Mouse (Mus musculus): Measurements from ENCODE around the gene Serinc4. TPM values are rescaled to one million over a fixed set of nuclear protein-coding genes. Genes with fewer than 3 reads are reported as not detected.

The Serinc4 gene
- polyA plus RNA-seq, 1 experiment from 2014 or later: 1.7 TPM

Small RNA genes within 50 kb of the gene (microRNA-seq; reads per million reads assigned to microRNA genes)
- not detected for gene Gm22953

Other genes with a start within 250 kb of the Serinc4 start
- gene Trp53bp1, start 185.4 kb downstream of the Serinc4 start, polyA plus RNA-seq (2014; fragmentation: Nextera tagmentation; extraction: Ambion mirVana): 161 and 185 TPM in 2 replicates
- gene Map1a, start 167.2 kb downstream of the Serinc4 start, polyA plus RNA-seq (2014; fragmentation: Nextera tagmentation; extraction: Ambion mirVana): 39.7 and 65.1 TPM in 2 replicates
- 20.3 and 23.5 TPM in 2 replicates for gene Ppip5k1, start 101.4 kb downstream of the Serinc4 start, polyA plus RNA-seq (2014; fragmentation: Nextera tagmentation; extraction: Ambion mirVana)
- 83.5 and 108 TPM in 2 replicates for gene Ckmt1, start 99.1 kb downstream of the Serinc4 start, polyA plus RNA-seq (2014; fragmentation: Nextera tagmentation; extraction: Ambion mirVana)
- not detected in 2 replicates for gene Strc, start 69.6 kb downstream of the Serinc4 start, polyA plus RNA-seq (2014; fragmentation: Nextera tagmentation; extraction: Ambion mirVana)
- gene Pdia3, start 43.0 kb downstream of the Serinc4 start, polyA plus RNA-seq (2014; fragmentation: Nextera tagmentation; extraction: Ambion mirVana): 219 and 309 TPM in 2 replicates
- gene Catsper2, start 43.0 kb downstream of the Serinc4 start, polyA plus RNA-seq (2014; fragmentation: Nextera tagmentation; extraction: Ambion mirVana): 4.8 and 7.8 TPM in 2 replicates
- gene Ell3, start 12.5 kb downstream of the Serinc4 start, polyA plus RNA-seq (2014; fragmentation: Nextera tagmentation; extraction: Ambion mirVana): 1.2 and 2.1 TPM in 2 replicates
- gene Serf2, start 7.6 kb downstream of the Serinc4 start, polyA plus RNA-seq (2014; fragmentation: Nextera tagmentation; extraction: Ambion mirVana): 303 and 333 TPM in 2 replicates
- 89.1 and 105 TPM in 2 replicates for gene Hypk, start 3.5 kb downstream of the Serinc4 start, polyA plus RNA-seq (2014; fragmentation: Nextera tagmentation; extraction: Ambion mirVana)
- 77.1 and 79.2 TPM in 2 replicates for gene Mfap1b, start 17.3 kb upstream of the Serinc4 start, polyA plus RNA-seq (2014; fragmentation: Nextera tagmentation; extraction: Ambion mirVana)
- 28.3 and 33.0 TPM in 2 replicates for gene Mfap1a, start 49.9 kb upstream of the Serinc4 start, polyA plus RNA-seq (2014; fragmentation: Nextera tagmentation; extraction: Ambion mirVana)
- 4.0 and 4.2 TPM in 2 replicates for gene Wdr76, start 49.9 kb upstream of the Serinc4 start, polyA plus RNA-seq (2014; fragmentation: Nextera tagmentation; extraction: Ambion mirVana)